Mouse (Mus musculus) cerebellum, adult 2 months (tissue): ENCODE results near the gene Ano4.

ENCODE experiments used
- CTCF ChIP-seq: fragments of 200-500 bp; IDR thresholded peaks from 2 replicates; pipeline ENCODE4 v1.5.1; 2011; ENCODE audit warnings: low read depth, mild to moderate bottlenecking, control low read depth, low read length, moderate library complexity, borderline replicate concordance; ENCODE audit not compliant: insufficient read depth
- POLR2A ChIP-seq: fragments of 200-500 bp; IDR thresholded peaks from 2 replicates; pipeline ENCODE4 v1.6.1; 2011; ENCODE audit warnings: low read length, control low read depth, borderline replicate concordance; ENCODE audit not compliant: insufficient read depth

GRCm38 (mm10) chr10:89194440-89194839 is 150.1 kb downstream of the Ano4 start:
- TF ChIP-seq POLR2A = no peak
- TF ChIP-seq CTCF = no peak
